Mouse (Mus musculus): ENCODE data around the gene Ubqln1. TPM values are rescaled to one million over a fixed set of nuclear protein-coding genes. Genes with fewer than 3 reads are reported as not detected.

The Ubqln1 gene
- polyA plus RNA-seq, 1 experiment: 119 TPM

- no peak overlapping the region for H3K4me3 ChIP-seq (ENCODE audit: insufficient read depth, low read length)
- no peak overlapping the region for H3K27ac ChIP-seq (ENCODE audit: insufficient read depth, low read length)
- TF ChIP-seq CTCF (IDR thresholded peaks at IDR 0.05; ENCODE audit: extremely low read depth, insufficient read depth, low read length): no peak
- TF ChIP-seq POLR2A (IDR thresholded peaks at IDR 0.05; ENCODE audit: extremely low read depth, insufficient read depth, low read length): no peak
- H3K4me1 ChIP-seq (ENCODE audit: control insufficient read depth, insufficient read depth, low read length): peaks cover 4% of the 10 kb centered on the region; the same call in 1 of the 2 replicates
These were observed 26.0 kb downstream of the Ubqln1 start for GRCm38 (mm10) chr13:58189473-58189872.

GRCm38 (mm10) chr13:58188412-58188811 lies 27.0 kb downstream of the Ubqln1 start:
- TF ChIP-seq POLR2A (IDR thresholded peaks at IDR 0.05; ENCODE audit: extremely low read depth, insufficient read depth, low read length): no peak
- peak; percentile 83 for TF ChIP-seq CTCF (IDR thresholded peaks at IDR 0.05; ENCODE audit: extremely low read depth, insufficient read depth, low read length)
- Histone ChIP-seq H3K4me3 (ENCODE audit: insufficient read depth, low read length) (no peak overlapping the region), H3K27ac (ENCODE audit: insufficient read depth, low read length) (no peak overlapping the region), H3K4me1 (ENCODE audit: control insufficient read depth, insufficient read depth, low read length) (peaks cover 10% of the 10 kb centered on the region; the same call in 1 of the 2 replicates)

GRCm38 (mm10) chr13:58187751-58188150 lies 27.7 kb downstream of the Ubqln1 start:
- no peak overlapping the region for H3K4me3 ChIP-seq (ENCODE audit: insufficient read depth, low read length)
- H3K27ac ChIP-seq (ENCODE audit: insufficient read depth, low read length): no peak overlapping the region

GRCm38 (mm10) chr13:58186281-58186680 lies 29.2 kb downstream of the Ubqln1 start:
- Histone ChIP-seq H3K27ac (ENCODE audit: insufficient read depth, low read length) (no peak overlapping the region), H3K4me3 (ENCODE audit: insufficient read depth, low read length) (no peak overlapping the region), H3K4me1 (ENCODE audit: control insufficient read depth, insufficient read depth, low read length) (peaks cover 10% of the 10 kb centered on the region; the same call in 1 of the 2 replicates)
- TF ChIP-seq POLR2A (IDR thresholded peaks at IDR 0.05; ENCODE audit: extremely low read depth, insufficient read depth, low read length): no peak
- TF ChIP-seq CTCF (IDR thresholded peaks at IDR 0.05; ENCODE audit: extremely low read depth, insufficient read depth, low read length): no peak

More at GRCm38 (mm10) chr13:58187751-58188150, 27.7 kb downstream of the Ubqln1 start:
- peaks cover 10% of the 10 kb centered on the region; the same call in 1 of the 2 replicates for H3K4me1 ChIP-seq (ENCODE audit: control insufficient read depth, insufficient read depth, low read length)
- TF ChIP-seq POLR2A (IDR thresholded peaks at IDR 0.05; ENCODE audit: extremely low read depth, insufficient read depth, low read length) (no peak), CTCF (IDR thresholded peaks at IDR 0.05; ENCODE audit: extremely low read depth, insufficient read depth, low read length) (no peak)

- H3K4me1 ChIP-seq (ENCODE audit: control insufficient read depth, insufficient read depth, low read length): peaks cover 7% of the 10 kb centered on the region; the same call in 1 of the 2 replicates
- H3K27ac ChIP-seq (ENCODE audit: insufficient read depth, low read length): no peak overlapping the region
- H3K4me3 ChIP-seq (ENCODE audit: insufficient read depth, low read length): no peak overlapping the region
- TF ChIP-seq CTCF (IDR thresholded peaks at IDR 0.05; ENCODE audit: extremely low read depth, insufficient read depth, low read length) (no peak), POLR2A (IDR thresholded peaks at IDR 0.05; ENCODE audit: extremely low read depth, insufficient read depth, low read length) (no peak)
These were observed 31.3 kb downstream of the Ubqln1 start for GRCm38 (mm10) chr13:58184111-58184510.

GRCm38 (mm10) chr13:58181607-58182551 lies 33.6 kb downstream of the Ubqln1 start:
- TF ChIP-seq CTCF (IDR thresholded peaks at IDR 0.05; ENCODE audit: extremely low read depth, insufficient read depth, low read length): no peak
- no peak for TF ChIP-seq POLR2A (IDR thresholded peaks at IDR 0.05; ENCODE audit: extremely low read depth, insufficient read depth, low read length)
- Histone ChIP-seq H3K4me1 (ENCODE audit: control insufficient read depth, insufficient read depth, low read length) (peaks cover 7% of the 10 kb centered on the region; the same call in 1 of the 2 replicates), H3K4me3 (ENCODE audit: insufficient read depth, low read length) (no peak overlapping the region), H3K27ac (ENCODE audit: insufficient read depth, low read length) (no peak overlapping the region)

GRCm38 (mm10) chr13:58177511-58178208 lies 37.8 kb downstream of the Ubqln1 start:
- TF ChIP-seq POLR2A (IDR thresholded peaks at IDR 0.05; ENCODE audit: extremely low read depth, insufficient read depth, low read length) (no peak), CTCF (IDR thresholded peaks at IDR 0.05; ENCODE audit: extremely low read depth, insufficient read depth, low read length) (no peak)
- Histone ChIP-seq H3K27ac (ENCODE audit: insufficient read depth, low read length) (no peak overlapping the region), H3K4me3 (ENCODE audit: insufficient read depth, low read length) (no peak overlapping the region), H3K4me1 (ENCODE audit: control insufficient read depth, insufficient read depth, low read length) (no peaks in the 10 kb centered on the region)

- Histone ChIP-seq H3K27ac (ENCODE audit: insufficient read depth, low read length) (no peak overlapping the region), H3K4me3 (ENCODE audit: insufficient read depth, low read length) (no peak overlapping the region), H3K4me1 (ENCODE audit: control insufficient read depth, insufficient read depth, low read length) (no peaks in the 10 kb centered on the region)
- TF ChIP-seq CTCF (IDR thresholded peaks at IDR 0.05; ENCODE audit: extremely low read depth, insufficient read depth, low read length) (no peak), POLR2A (IDR thresholded peaks at IDR 0.05; ENCODE audit: extremely low read depth, insufficient read depth, low read length) (no peak)
These were observed 39.3 kb downstream of the Ubqln1 start for GRCm38 (mm10) chr13:58176105-58176504.

- no peak overlapping the region for H3K27ac ChIP-seq (ENCODE audit: insufficient read depth, low read length)
- TF ChIP-seq POLR2A (IDR thresholded peaks at IDR 0.05; ENCODE audit: extremely low read depth, insufficient read depth, low read length): no peak
These were observed 47.3 kb downstream of the Ubqln1 start for GRCm38 (mm10) chr13:58168119-58168518.

More at GRCm38 (mm10) chr13:58168119-58168518, 47.3 kb downstream of the Ubqln1 start:
- H3K4me3 ChIP-seq (ENCODE audit: insufficient read depth, low read length): no peak overlapping the region
- no peaks in the 10 kb centered on the region for H3K4me1 ChIP-seq (ENCODE audit: control insufficient read depth, insufficient read depth, low read length)
